Mouse (Mus musculus): Measurements from ENCODE around the gene Ifi213.
"Not testable (repeated sequence)": the region's sequence is repeated elsewhere in the genome, so short reads cannot be mapped to it uniquely, and the experiment has no call there.

DNA sequence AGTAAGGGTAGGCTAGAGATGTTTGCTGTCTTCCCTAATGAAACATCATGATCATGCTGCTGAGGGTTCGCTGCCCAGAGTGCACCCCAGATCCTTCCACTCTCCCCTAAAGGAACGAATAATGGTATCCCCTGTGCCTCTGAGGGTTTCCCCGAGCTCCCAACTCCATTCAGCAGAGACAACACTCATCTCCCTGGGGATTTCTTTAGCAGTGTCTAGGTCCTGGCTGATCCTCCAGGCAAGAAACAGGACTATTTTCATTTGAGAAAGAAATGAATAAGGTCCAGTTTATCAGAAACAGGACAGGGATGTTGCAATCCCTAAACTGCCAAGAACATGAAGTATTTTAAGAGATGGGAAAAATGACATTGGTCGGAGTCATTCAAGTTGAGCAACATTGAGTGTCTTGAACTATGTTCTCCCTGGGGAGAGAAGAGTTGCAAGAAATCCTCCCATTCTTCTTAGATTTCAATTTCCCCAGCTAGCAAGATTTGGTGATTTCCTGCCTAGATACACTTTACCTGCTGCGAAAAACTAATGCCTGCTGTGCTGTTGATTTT lies 48.5 kb downstream of the Ifi213 start:
- not testable (repeated sequence) for TF ChIP-seq CTCF (IDR thresholded peaks at IDR 0.05; ENCODE audit: low read depth); EP300 (optimal IDR thresholded peaks at IDR 0.05)
